Mouse (Mus musculus): ENCODE data around the gene Atp5b. TPM values are rescaled to one million over a fixed set of nuclear protein-coding genes. Genes with fewer than 3 reads are reported as not detected.
A peak's percentile ranks its signal among the peaks of the same experiment; 100 is the strongest.
"Not testable (repeated sequence)": the region's sequence is repeated elsewhere in the genome, so short reads cannot be mapped to it uniquely, and the experiment has no call there.

The Atp5b gene
- polyA plus RNA-seq, 1 experiment from 2014 or later: 3,599 TPM

- H3K27me3 ChIP-seq (replicated peaks; ENCODE audit: control insufficient read depth, insufficient read depth, low read length): no peaks in the 10 kb centered on the region
- no peak; the same call in 1 of the 2 replicates for ATAC-seq
- H3K4me1 ChIP-seq (ENCODE audit: control insufficient read depth, insufficient read depth, low read length): peaks cover 8% of the 10 kb centered on the region
- peak overlapping the region; percentile 75 for H3K4me2 ChIP-seq (ENCODE audit: low read depth, low read length)
- H3K4me3 ChIP-seq (ENCODE audit: low read length): peak overlapping the region; percentile 81
- WGBS: under 1% methylated on average over 22 of the region's 22 CpGs
- H3K9ac ChIP-seq (ENCODE audit: low read depth, low read length): peak overlapping the region; percentile 82
- H3K27ac ChIP-seq (ENCODE audit: low read length): peak overlapping the region; percentile 72
- no peaks in the 10 kb centered on the region for H3K9me3 ChIP-seq (ENCODE audit: control insufficient read depth, low read length)
- H3K36me3 ChIP-seq (ENCODE audit: control insufficient read depth, insufficient read depth, low read length): peaks cover 23% of the 10 kb centered on the region
Observed at GRCm38 (mm10) chr10:128083688-128084087, 615 bp downstream of the Atp5b start.

DNA sequence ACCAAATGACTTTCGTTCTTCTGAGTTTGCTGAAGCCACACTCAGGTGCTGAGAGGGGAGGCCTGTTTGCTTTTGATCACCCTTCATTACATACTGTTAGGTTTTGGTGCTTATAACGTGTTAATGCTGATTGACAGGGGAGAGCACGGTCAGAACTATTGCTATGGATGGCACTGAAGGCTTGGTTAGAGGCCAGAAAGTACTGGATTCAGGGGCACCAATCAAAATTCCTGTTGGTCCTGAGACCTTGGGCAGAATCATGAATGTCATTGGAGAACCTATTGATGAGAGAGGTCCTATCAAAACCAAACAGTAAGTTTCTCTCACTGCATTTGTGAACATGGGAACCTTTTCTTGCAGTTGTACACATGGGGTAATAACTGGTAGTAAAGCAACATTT is 1.1 kb downstream of the Atp5b start:
- 3% methylated on average over 3 of the region's 3 CpGs for WGBS
- H3K9ac ChIP-seq (ENCODE audit: low read depth, low read length): peak overlapping the region; percentile 82
- peaks cover 24% of the 10 kb centered on the region for H3K36me3 ChIP-seq (ENCODE audit: control insufficient read depth, insufficient read depth, low read length)
- H3K9me3 ChIP-seq (ENCODE audit: control insufficient read depth, low read length): no peaks in the 10 kb centered on the region
- H3K27me3 ChIP-seq (replicated peaks; ENCODE audit: control insufficient read depth, insufficient read depth, low read length): no peaks in the 10 kb centered on the region
- peak overlapping the region; percentile 72 for H3K27ac ChIP-seq (ENCODE audit: low read length)
- ATAC-seq: no peak
- H3K4me1 ChIP-seq (ENCODE audit: control insufficient read depth, insufficient read depth, low read length): peaks cover 8% of the 10 kb centered on the region
- H3K4me3 ChIP-seq (ENCODE audit: low read length): peak overlapping the region; percentile 81
- H3K4me2 ChIP-seq (ENCODE audit: low read depth, low read length): peak overlapping the region; percentile 75

- Histone ChIP-seq H3K36me3 (ENCODE audit: control insufficient read depth, insufficient read depth, low read length) (peaks cover 30% of the 10 kb centered on the region), H3K4me1 (ENCODE audit: control insufficient read depth, insufficient read depth, low read length) (peaks cover 12% of the 10 kb centered on the region), H3K27me3 (replicated peaks; ENCODE audit: control insufficient read depth, insufficient read depth, low read length) (no peaks in the 10 kb centered on the region), H3K4me3 (ENCODE audit: low read length) (no peak overlapping the region), H3K9me3 (ENCODE audit: control insufficient read depth, low read length) (no peaks in the 10 kb centered on the region), H3K4me2 (ENCODE audit: low read depth, low read length) (no peak overlapping the region), H3K27ac (ENCODE audit: low read length) (no peak overlapping the region), H3K9ac (ENCODE audit: low read depth, low read length) (no peak overlapping the region)
- no peak for ATAC-seq
- WGBS: 76% methylated on average over 6 of the region's 6 CpGs
Observed at GRCm38 (mm10) chr10:128086391-128086790, 3.3 kb downstream of the Atp5b start.

DNA sequence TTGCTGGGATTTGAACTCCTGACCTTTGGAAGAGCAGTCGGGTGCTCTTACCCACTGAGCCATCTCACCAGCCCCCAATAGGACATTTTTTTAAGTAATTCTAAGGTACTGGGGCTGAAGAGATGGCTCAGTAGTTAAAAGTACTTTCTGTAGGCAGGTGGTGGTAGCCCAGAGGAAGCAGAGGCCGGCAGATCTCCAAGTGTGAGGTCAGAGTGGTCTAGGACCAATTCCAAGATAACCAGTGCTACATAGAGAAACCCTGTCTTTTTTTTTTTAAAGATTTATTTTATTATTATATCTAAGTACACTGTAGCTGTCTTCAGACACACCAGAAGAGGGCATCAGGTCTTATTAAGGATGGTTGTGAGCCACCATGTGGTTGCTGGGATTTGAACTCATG is 4.1 kb downstream of the Atp5b start:
- not testable (repeated sequence) for H3K27me3 ChIP-seq (replicated peaks; ENCODE audit: control insufficient read depth, insufficient read depth, low read length); ATAC-seq; H3K9me3 ChIP-seq (ENCODE audit: control insufficient read depth, low read length); H3K27ac ChIP-seq (ENCODE audit: low read length); H3K4me3 ChIP-seq (ENCODE audit: low read length); H3K9ac ChIP-seq (ENCODE audit: low read depth, low read length); H3K4me2 ChIP-seq (ENCODE audit: low read depth, low read length)
- Histone ChIP-seq H3K36me3 (ENCODE audit: control insufficient read depth, insufficient read depth, low read length) (peaks cover 30% of the 10 kb centered on the region), H3K4me1 (ENCODE audit: control insufficient read depth, insufficient read depth, low read length) (peaks cover 15% of the 10 kb centered on the region)
- 82% methylated on average over 2 of the region's 2 CpGs for WGBS

- Histone ChIP-seq H3K36me3 (ENCODE audit: control insufficient read depth, insufficient read depth, low read length) (peaks cover 30% of the 10 kb centered on the region), H3K4me3 (ENCODE audit: low read length) (no peak overlapping the region), H3K4me2 (ENCODE audit: low read depth, low read length) (no peak overlapping the region), H3K27ac (ENCODE audit: low read length) (no peak overlapping the region), H3K9me3 (ENCODE audit: control insufficient read depth, low read length) (no peaks in the 10 kb centered on the region), H3K9ac (ENCODE audit: low read depth, low read length) (no peak overlapping the region), H3K27me3 (replicated peaks; ENCODE audit: control insufficient read depth, insufficient read depth, low read length) (no peaks in the 10 kb centered on the region), H3K4me1 (ENCODE audit: control insufficient read depth, insufficient read depth, low read length) (peaks cover 15% of the 10 kb centered on the region)
- WGBS: 91% methylated on average over 5 of the region's 5 CpGs
- no peak for ATAC-seq
Observed at GRCm38 (mm10) chr10:128088181-128088580, 5.1 kb downstream of the Atp5b start.

- Histone ChIP-seq H3K4me1 (ENCODE audit: control insufficient read depth, insufficient read depth, low read length) (peaks cover 27% of the 10 kb centered on the region), H3K27ac (ENCODE audit: low read length) (0 out of 2 replicates have a peak overlapping the region, but pooled peaks have one; percentile 21), H3K4me3 (ENCODE audit: low read length) (no peak overlapping the region), H3K36me3 (ENCODE audit: control insufficient read depth, insufficient read depth, low read length) (peaks cover 30% of the 10 kb centered on the region), H3K9me3 (ENCODE audit: control insufficient read depth, low read length) (no peaks in the 10 kb centered on the region), H3K4me2 (ENCODE audit: low read depth, low read length) (no peak overlapping the region), H3K9ac (ENCODE audit: low read depth, low read length) (no peak overlapping the region), H3K27me3 (replicated peaks; ENCODE audit: control insufficient read depth, insufficient read depth, low read length) (no peaks in the 10 kb centered on the region)
- no peak for ATAC-seq
- 61% methylated on average over 5 of the region's 5 CpGs for WGBS
Observed at GRCm38 (mm10) chr10:128089842-128090241, 6.8 kb downstream of the Atp5b start.

GRCm38 (mm10) chr10:128090651-128091563 is 7.8 kb downstream of the Atp5b start:
- peak overlapping the region; percentile 97 for H3K27ac ChIP-seq (ENCODE audit: low read length)
- WGBS: 8% methylated on average over 14 of the region's 14 CpGs
- peak; percentile 78 for ATAC-seq
- H3K4me1 ChIP-seq (ENCODE audit: control insufficient read depth, insufficient read depth, low read length): peaks cover 28% of the 10 kb centered on the region
- no peaks in the 10 kb centered on the region for H3K27me3 ChIP-seq (replicated peaks; ENCODE audit: control insufficient read depth, insufficient read depth, low read length)
- H3K9ac ChIP-seq (ENCODE audit: low read depth, low read length): 0 out of 2 replicates have a peak overlapping the region, but pooled peaks have one; percentile 24
- H3K9me3 ChIP-seq (ENCODE audit: control insufficient read depth, low read length): no peaks in the 10 kb centered on the region
- H3K4me2 ChIP-seq (ENCODE audit: low read depth, low read length): peak overlapping the region; percentile 62
- peaks cover 26% of the 10 kb centered on the region for H3K36me3 ChIP-seq (ENCODE audit: control insufficient read depth, insufficient read depth, low read length)
- H3K4me3 ChIP-seq (ENCODE audit: low read length): peak overlapping the region; percentile 84

DNA sequence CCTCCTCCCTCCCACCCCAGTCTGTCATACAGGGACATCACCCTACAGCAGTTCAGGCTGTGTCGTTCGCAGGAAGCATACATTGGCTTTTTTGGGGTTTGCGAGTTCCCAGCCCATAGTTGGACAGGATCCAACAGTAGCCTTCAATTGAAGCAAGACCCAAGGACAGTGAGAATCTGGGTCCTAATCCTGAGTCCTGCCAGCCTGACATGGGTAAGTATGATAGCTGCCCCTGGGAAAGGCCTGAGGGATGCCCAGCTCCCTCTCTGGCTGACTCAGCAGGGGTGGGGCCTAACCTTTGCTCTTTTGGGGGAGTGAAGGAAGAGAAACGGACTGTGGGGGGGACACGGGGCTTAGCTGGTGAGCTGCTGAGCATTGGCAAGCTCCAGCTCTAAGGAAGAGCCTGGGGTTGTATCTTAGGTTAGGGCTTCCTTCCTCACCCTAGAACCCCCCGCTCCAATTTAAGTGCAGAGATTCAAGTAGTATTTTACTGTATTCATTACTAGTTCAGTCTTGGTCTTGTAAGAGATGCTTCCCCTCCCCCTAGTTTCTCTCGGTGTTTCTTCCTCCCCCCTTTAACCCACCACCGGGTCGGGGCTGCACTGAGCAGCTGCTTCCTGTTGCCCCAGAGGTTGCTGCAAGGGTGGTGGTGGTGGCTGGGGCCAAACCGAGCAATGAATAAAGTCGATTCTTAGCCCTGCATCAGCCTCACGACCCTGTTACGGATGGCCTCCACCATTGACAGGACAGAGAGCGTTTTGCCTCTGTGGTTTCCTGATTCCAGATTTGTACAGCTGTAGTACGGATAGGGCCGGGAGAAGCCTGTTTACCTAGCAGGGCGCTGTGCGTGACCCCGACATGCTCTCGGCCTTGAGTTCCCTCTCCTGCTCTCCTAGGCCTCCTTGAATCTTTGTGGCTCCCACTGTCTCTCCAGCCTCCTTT is 8.8 kb downstream of the Atp5b start, which contains the start of gene Baz2a:
Gene Baz2a, plus strand, starts transcription at position 14 of the 942 bp plus-strand sequence.
- peaks cover 33% of the 10 kb centered on the region for H3K4me1 ChIP-seq (ENCODE audit: control insufficient read depth, insufficient read depth, low read length)
- H3K9ac ChIP-seq (ENCODE audit: low read depth, low read length): peak within 1 kb of the TSS; percentile 88
- no peaks in the 10 kb centered on the region for H3K27me3 ChIP-seq (replicated peaks; ENCODE audit: control insufficient read depth, insufficient read depth, low read length)
- no peaks in the 10 kb centered on the region for H3K9me3 ChIP-seq (ENCODE audit: control insufficient read depth, low read length)
- peak; percentile 38 for ATAC-seq
- H3K36me3 ChIP-seq (ENCODE audit: control insufficient read depth, insufficient read depth, low read length): peaks cover 19% of the 10 kb centered on the region
- H3K4me2 ChIP-seq (ENCODE audit: low read depth, low read length): peak within 1 kb of the TSS; percentile 62
- 2% methylated on average over 20 of the region's 20 CpGs for WGBS
- H3K4me3 ChIP-seq (ENCODE audit: low read length): peak within 1 kb of the TSS; percentile 84
- peak within 1 kb of the TSS; percentile 97 for H3K27ac ChIP-seq (ENCODE audit: low read length)

All from intestine, embryonic 16.5 days (tissue).